In the genomic region with DNA sequence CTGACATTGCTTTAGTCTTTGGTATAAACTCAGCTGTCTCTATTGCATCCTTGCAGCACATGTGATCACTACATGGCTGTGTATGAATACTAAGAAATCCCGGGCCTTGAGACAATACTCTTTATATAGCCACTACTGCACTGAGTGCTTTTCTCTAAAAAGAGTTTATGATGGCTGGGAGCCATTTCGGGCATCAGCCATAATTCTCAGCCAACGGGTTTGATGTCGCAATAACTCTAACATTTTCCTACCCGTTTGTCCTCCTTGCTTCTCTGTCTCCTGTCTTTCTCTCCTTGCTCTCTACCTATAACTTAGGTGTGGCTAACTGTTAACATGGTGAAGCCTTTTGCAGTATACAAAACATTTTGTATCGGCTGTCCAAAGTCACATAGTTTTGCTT, we compare ENCODE assay signal across 17 mouse cellular contexts.
"Had no signal": no experiment of that assay in that cellular context is flagged by ENCODE, and none has a peak within 500 bp of the region (broad histone marks: within the 10 kb centered on the region; RNA-seq: fewer than 3 reads in every experiment).

No protein-coding gene starts in this region.

- H3K9me3 ChIP-seq: lung, embryonic 15.5 days; megakaryocyte, embryonic 14.5 days; midbrain, embryonic 12.5 days; neural tube, embryonic 12.5 days; stomach, embryonic 15.5 days had no signal

- H3K27ac ChIP-seq: liver, embryonic 14.5 days; lung, embryonic 15.5 days; macrophage; midbrain, embryonic 12.5 days; neural tube, embryonic 12.5 days; stomach, embryonic 15.5 days; stomach, postnatal 0 days had no signal

- DNase-seq: lung, adult 2 months; lung, postnatal 10 days; lung, postnatal 36 days; midbrain, embryonic 14.5 days; right cerebral cortex, postnatal 14 days; thymus, adult 2 months; thymus, postnatal 25 days; thymus, postnatal 4 days had no signal

- H3K4me1 ChIP-seq: lung, embryonic 15.5 days; megakaryocyte, embryonic 14.5 days; midbrain, embryonic 12.5 days; neural tube, embryonic 12.5 days; stomach, embryonic 15.5 days had no signal

- H3K4me3 ChIP-seq: lung, embryonic 15.5 days; megakaryocyte, embryonic 14.5 days; midbrain, embryonic 12.5 days; neural tube, embryonic 12.5 days; stomach, embryonic 15.5 days had no signal

- H3K9ac ChIP-seq: liver, embryonic 14.5 days; lung, embryonic 15.5 days; midbrain, embryonic 12.5 days; neural tube, embryonic 12.5 days; stomach, embryonic 15.5 days had no signal

- ATAC-seq: midbrain, embryonic 16.5 days had no signal

- H3K36me3 ChIP-seq: lung, embryonic 15.5 days; midbrain, embryonic 12.5 days; neural tube, embryonic 12.5 days; stomach, embryonic 15.5 days had no signal

- H3K27me3 ChIP-seq: lung, embryonic 15.5 days; megakaryocyte, embryonic 14.5 days; midbrain, embryonic 12.5 days; neural tube, embryonic 12.5 days; stomach, embryonic 15.5 days had no signal

- H3K4me2 ChIP-seq: lung, embryonic 15.5 days; midbrain, embryonic 12.5 days; neural tube, embryonic 12.5 days; stomach, embryonic 15.5 days had no signal
